Mouse (Mus musculus) brain, embryonic 14.5 days (tissue): ENCODE measurements at regions not wholly inside any gene's neighbourhood (a gene's known extent, or its start where the extent isn't known, plus 50 kb on each side); places are given as distances from the start of the nearest gene placed in this dataset.

ENCODE experiments used
- CTCF ChIP-seq: fragments of 200-500 bp; IDR thresholded peaks from 2 replicates; pipeline ENCODE4 v1.5.1; 2012; ENCODE audit warnings: inconsistent platforms, mild to moderate bottlenecking, moderate library complexity, borderline replicate concordance; ENCODE audit not compliant: insufficient read depth, insufficient read length; ENCODE audit errors: extremely low read depth
- POLR2A ChIP-seq: fragments of 200-500 bp; IDR thresholded peaks from 2 replicates; pipeline ENCODE4 v1.6.1; 2012; ENCODE audit warnings: mild to moderate bottlenecking, inconsistent platforms, borderline replicate concordance; ENCODE audit not compliant: poor library complexity, insufficient read depth, insufficient read length, severe bottlenecking; ENCODE audit errors: extremely low read depth

DNA sequence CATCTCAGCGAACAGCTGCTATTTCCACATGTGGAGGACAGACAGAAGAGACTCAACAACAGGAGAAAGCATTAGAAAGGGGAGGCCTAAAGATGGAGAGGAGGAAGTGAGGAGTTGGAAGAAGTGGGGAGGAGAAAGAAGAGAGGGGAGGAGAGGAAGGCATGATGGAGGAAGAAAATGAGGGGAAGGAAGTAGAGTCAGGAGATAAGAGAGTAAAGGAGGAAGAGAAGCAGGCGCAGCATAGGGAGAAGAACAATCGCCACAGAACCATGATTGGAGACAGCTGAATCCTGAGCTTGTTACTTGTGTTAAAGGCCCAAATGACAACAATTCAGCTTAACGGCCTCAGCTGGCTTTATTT, 74.8 kb upstream of the Bmp2k start:
- no peak for TF ChIP-seq POLR2A
- TF ChIP-seq CTCF, result no peak
